Mouse (Mus musculus) megakaryocyte, embryonic 14.5 days (primary cell): Measurements from ENCODE around the gene Slc44a4. TPM values are rescaled to one million over a fixed set of nuclear protein-coding genes. Genes with fewer than 3 reads are reported as not detected.
A peak's percentile ranks its signal among the peaks of the same experiment; 100 is the strongest.
"Not testable (repeated sequence)": the region's sequence is repeated elsewhere in the genome, so short reads cannot be mapped to it uniquely, and the experiment has no call there.

ENCODE experiments used
- H3K27me3 ChIP-seq: replicated peaks from 2 replicates; pipeline ENCODE3; 2012; ENCODE audit warnings: inconsistent platforms
- H3K36me3 ChIP-seq: replicated peaks from 2 replicates; pipeline ENCODE3; 2012; ENCODE audit warnings: low read length, inconsistent platforms, mixed read lengths
- H3K4me1 ChIP-seq: 2 replicates; pipeline ENCODE4 v1.6.1; 2012; ENCODE audit warnings: inconsistent platforms
- H3K4me3 ChIP-seq: replicated peaks from 2 replicates; pipeline ENCODE3; 2012; ENCODE audit warnings: moderate library complexity, mild to moderate bottlenecking, inconsistent platforms
- H3K9me3 ChIP-seq: 2 replicates; pipeline ENCODE4 v1.6.1; 2012; ENCODE audit warnings: inconsistent platforms
- FLI1 ChIP-seq: IDR thresholded peaks from 2 replicates; pipeline ENCODE4 v1.6.1; 2012; ENCODE audit warnings: low read length, inconsistent platforms, mixed read lengths
- GATA1 ChIP-seq: IDR thresholded peaks from 3 replicates; pipeline ENCODE4 v1.6.1; 2012; ENCODE audit warnings: mixed read lengths, low read length, inconsistent platforms, borderline replicate concordance
- polyA plus RNA-seq: library from polyadenylated mRNA; stranded (reverse); fragments of >175 nt; gene quantifications from 2 replicates; pipeline ENCODE4 v1.2.3, GENCODE M21; 2012; ENCODE audit warnings: low replicate concordance; ENCODE audit not compliant: insufficient read depth

The Slc44a4 gene
- polyA plus RNA-seq, 1 experiment: not detected

DNA sequence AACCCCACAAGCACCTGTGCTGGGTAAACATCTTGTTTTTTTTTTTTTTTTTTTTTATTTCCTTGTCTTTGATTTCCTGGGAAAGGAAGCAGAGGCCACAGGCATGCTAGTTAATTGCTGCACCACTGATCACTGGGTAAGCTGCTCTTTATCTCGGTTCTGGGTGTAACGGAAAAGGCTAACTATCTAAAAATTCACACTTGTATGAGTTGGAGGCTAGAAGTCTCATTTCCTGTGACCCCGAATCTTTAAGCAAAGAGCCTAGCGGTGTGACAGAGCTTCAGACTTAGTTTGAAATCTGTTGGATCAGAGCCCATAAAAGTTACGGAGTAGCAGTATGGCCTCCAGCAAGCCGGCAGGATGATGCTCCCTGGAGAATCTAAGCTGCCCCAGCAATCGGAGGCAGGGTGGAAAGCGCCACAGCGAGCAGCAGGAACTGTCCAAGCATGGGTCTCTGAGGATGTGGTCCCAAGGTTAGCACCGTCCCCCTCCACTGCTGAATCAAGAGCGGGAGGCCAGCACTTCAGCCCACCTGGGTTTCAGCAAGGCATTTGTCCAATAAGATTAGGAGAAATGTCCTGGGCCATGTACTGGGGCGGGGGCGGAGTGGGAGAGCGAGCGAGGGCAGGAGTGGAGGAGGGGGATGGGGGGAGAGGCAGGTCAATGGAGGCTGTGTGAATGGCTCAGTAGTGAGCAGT, 27.2 kb downstream of the Slc44a4 start:
- Histone ChIP-seq H3K36me3 (peaks cover 6% of the 10 kb centered on the region), H3K27me3 (peaks cover 3% of the 10 kb centered on the region), H3K4me1 (peaks cover 31% of the 10 kb centered on the region), H3K9me3 (no peaks in the 10 kb centered on the region), H3K4me3 (peak overlapping the region; percentile 77)
- no peak for TF ChIP-seq FLI1
- no peak for TF ChIP-seq GATA1

DNA sequence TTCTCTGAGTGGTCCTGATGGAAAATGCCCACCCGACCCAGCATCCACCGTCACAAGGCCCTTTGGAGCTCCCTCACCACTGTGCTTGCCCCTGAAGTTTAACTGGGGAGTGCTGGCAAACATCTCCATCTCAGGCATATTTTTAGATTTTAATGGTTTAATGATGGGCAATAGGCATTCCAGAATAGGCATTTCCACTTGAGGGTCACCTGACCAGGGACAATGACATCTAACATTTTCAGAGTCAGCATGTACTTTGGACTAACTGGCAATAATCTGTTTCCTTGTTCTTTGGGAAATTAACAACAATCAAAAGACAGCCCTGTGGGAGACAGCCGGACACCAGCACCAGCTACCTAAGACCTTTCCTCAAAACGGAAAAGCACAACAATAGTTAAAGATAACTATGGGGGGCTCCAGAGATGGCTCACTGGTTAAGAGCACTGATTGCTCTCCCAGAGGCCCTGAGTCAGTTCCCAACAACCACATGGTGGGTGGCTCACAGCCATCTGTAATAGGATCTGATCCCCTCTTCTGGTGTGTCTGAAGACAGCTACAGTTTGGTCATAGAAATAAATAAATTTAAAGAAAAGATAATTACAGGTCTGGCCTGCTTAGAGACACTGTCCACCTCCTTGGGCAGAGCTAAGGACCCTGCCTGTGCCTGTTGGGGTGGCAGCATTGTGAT, 29.0 kb downstream of the Slc44a4 start:
- no peak overlapping the region for H3K4me3 ChIP-seq
- peaks cover 27% of the 10 kb centered on the region for H3K4me1 ChIP-seq
- no peak for TF ChIP-seq FLI1
- TF ChIP-seq GATA1: no peak
- H3K36me3 ChIP-seq: no peaks in the 10 kb centered on the region
- no peaks in the 10 kb centered on the region for H3K9me3 ChIP-seq
- H3K27me3 ChIP-seq: peaks cover 3% of the 10 kb centered on the region

DNA sequence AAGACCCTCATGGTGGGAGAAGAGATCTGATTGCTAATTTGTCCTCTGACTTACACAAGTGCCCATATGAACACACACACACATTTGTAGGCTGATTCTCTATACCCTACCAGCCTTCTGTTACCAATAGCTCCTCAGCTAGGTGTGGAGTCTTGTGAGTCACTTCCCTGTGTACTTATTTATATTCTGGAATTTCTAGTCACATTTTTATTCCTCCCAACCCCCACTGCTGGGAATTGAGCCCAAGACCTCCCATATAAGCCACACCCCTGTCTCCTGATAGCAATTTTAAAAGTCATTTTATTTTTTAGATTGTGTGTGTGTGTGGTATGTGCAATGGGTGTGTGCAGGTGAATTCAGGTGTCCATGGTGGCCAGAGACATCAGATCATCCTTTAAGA, 30.1 kb downstream of the Slc44a4 start:
- H3K9me3 ChIP-seq: no peaks in the 10 kb centered on the region
- TF ChIP-seq GATA1 (no peak), FLI1 (no peak)
- no peaks in the 10 kb centered on the region for H3K36me3 ChIP-seq
- H3K4me3 ChIP-seq: no peak overlapping the region
- H3K27me3 ChIP-seq: peaks cover 3% of the 10 kb centered on the region
- peaks cover 21% of the 10 kb centered on the region for H3K4me1 ChIP-seq

DNA sequence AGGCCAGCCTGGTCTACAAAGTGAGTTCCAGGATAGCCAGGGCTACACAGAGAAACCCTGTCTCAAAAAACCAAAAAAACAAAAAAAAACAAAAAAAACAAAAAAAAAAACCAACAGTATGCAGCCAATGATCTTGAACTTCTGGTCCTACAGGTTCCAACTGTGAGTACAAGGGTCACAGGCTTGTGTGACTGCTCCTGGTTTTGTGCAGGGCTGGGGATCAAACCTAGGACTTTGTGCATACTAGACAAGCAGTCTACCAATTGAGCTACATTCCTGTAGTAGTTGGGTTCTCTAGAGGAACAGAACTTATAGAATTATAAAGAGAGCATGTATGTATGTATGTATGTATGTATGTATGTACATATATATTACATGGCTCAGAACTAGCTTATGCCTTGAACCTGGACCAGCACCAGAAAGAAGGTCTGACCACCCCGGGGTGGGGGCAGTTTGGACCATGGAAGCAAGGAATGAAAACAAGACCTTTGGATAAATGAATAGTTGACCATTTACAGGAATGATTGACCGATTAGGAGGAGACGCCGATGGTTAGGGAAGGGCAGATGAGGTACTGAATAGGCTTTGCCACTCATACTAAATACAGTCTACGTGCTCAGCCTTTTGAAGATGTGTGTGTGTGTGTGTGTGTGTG, 32.3 kb downstream of the Slc44a4 start:
- Histone ChIP-seq H3K27me3 (peaks cover 3% of the 10 kb centered on the region), H3K9me3 (no peaks in the 10 kb centered on the region), H3K36me3 (peaks cover 15% of the 10 kb centered on the region), H3K4me3 (no peak overlapping the region), H3K4me1 (peaks cover 18% of the 10 kb centered on the region)
- no peak for TF ChIP-seq GATA1
- no peak for TF ChIP-seq FLI1

DNA sequence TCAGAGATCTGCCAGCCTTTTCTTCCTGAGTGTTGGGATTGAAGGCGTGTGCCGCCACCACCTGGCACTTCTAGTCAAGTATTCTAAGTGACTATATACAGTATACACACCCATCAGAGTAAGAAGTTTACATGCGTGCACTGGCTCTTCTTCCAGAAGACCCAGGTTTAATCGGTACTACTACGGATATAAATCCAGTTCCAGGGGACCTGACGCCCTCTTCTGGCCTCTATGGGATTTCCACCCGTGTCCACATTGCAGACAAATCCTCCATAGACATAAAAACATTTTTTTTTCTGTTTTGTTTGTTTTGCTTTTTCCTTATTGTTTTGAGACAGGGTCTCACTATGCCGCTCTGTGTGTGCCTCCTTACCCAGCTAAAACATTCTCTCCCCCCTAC, 33.3 kb downstream of the Slc44a4 start:
- peaks cover 15% of the 10 kb centered on the region for H3K36me3 ChIP-seq
- TF ChIP-seq GATA1 (no peak), FLI1 (no peak)
- H3K4me1 ChIP-seq: peaks cover 19% of the 10 kb centered on the region
- peaks cover 3% of the 10 kb centered on the region for H3K27me3 ChIP-seq
- H3K4me3 ChIP-seq: no peak overlapping the region
- no peaks in the 10 kb centered on the region for H3K9me3 ChIP-seq

DNA sequence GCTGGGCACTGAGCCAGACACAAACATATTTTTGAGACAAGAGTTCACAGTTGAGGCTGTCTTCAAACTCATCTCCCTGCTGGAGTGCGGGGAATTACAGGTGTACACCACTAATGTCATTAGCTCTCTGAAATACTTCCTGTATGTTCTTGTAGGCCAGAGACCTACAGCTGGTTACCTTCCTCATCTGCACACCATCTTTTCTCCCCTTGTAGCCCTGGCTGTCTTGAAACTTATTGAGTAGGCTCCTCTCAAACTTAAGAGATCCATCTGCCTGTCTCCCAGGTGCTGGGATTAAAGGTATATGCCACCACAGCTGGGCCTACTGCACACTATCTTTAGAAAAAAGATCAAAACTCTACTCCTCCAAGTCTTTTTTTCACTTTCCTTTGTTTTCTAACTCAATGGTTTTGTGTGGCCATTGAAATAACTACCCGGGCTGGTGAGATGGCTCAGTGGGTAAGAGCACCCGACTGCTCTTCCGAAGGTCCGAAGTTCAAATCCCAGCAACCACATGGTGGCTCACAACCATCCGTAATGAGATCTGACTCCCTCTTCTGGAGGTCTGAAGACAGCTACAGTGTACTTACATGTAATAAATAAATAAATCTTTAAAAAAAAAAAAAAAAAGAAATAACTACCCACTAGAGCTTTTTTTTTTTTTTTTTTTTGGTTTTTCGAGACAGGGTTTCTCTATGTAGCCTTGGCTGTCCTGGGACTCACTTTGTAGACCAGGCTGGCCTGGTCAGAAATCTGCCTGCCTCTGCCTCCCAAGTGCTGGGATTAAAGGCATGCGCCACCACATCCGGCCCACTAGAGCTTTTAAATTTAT, 34.7 kb downstream of the Slc44a4 start:
- peaks cover 19% of the 10 kb centered on the region for H3K4me1 ChIP-seq
- not testable (repeated sequence) for H3K27me3 ChIP-seq, H3K4me3 ChIP-seq, H3K9me3 ChIP-seq
- H3K36me3 ChIP-seq: peaks cover 15% of the 10 kb centered on the region

DNA sequence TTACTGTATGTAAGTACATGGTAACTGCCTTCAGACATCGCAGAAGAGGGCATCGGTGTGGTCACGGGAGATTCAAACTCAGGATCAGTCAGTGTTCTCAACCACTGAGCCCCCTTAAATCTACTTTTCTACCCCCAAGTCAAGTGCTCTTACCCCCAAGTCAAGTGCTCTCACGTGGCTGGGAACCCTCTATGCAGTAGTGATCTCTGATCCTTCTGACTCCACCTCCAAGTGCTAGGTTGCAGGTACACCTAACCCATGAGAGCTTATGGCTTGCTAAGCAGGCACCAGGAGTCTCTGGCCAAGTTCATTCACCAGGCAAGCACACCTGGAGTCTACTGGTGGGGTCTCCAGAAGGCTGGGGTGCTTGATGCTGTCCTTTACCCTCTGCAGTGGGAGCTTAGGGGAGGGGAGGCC, 35.3 kb downstream of the Slc44a4 start:
- Histone ChIP-seq H3K36me3 (peaks cover 15% of the 10 kb centered on the region), H3K4me3 (no peak overlapping the region), H3K4me1 (peaks cover 19% of the 10 kb centered on the region), H3K9me3 (no peaks in the 10 kb centered on the region), H3K27me3 (peaks cover 3% of the 10 kb centered on the region)
- TF ChIP-seq FLI1 (no peak), GATA1 (no peak)

DNA sequence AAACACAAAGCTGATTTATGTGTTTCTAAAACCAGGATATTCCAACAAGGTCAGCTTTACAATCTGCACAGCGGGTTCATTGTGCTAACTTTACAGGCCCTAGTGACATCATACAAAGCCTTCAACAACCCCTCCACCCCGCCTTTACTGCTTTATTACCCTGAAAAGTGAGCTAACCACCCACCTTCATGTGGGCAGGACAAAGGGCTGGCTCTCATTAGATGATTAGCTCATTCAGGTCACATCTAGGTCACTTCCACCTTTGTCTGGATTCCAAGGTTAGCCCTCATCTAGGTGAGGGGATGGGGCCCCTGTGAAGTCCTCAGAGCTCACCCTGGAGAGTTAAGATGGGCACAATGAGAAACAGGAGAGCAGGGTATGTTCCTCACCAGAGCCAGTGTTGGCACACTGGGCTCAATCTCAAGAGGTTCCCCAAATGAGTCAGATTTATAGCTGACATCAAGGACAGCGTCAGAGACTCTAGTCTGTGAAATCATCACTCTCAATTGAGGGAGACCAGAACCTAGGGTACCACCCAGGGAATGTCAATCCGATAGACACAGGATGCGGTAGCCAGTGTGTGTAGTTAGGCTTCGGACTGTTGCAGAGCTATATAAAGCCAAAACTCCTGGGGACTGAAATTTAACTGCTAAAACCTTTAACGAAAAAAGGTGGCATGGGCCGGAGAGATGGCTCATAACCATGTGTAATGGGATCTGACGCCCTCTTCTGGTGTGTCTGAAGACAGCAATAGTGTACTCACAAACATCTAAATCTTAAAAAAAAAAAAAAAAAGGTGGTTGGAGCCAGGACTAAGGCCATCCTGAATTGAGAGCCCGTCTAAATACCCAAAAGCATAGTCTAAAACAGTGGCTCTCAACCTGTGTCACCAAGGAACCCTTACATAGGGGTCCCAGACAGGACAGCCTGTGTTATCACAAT, 36.5 kb downstream of the Slc44a4 start:
- TF ChIP-seq GATA1: no peak
- TF ChIP-seq FLI1: no peak
- no peaks in the 10 kb centered on the region for H3K27me3 ChIP-seq
- H3K9me3 ChIP-seq: no peaks in the 10 kb centered on the region
- peaks cover 15% of the 10 kb centered on the region for H3K36me3 ChIP-seq
- peaks cover 19% of the 10 kb centered on the region for H3K4me1 ChIP-seq
- H3K4me3 ChIP-seq: peak overlapping the region; percentile 97
